In the genomic region with DNA sequence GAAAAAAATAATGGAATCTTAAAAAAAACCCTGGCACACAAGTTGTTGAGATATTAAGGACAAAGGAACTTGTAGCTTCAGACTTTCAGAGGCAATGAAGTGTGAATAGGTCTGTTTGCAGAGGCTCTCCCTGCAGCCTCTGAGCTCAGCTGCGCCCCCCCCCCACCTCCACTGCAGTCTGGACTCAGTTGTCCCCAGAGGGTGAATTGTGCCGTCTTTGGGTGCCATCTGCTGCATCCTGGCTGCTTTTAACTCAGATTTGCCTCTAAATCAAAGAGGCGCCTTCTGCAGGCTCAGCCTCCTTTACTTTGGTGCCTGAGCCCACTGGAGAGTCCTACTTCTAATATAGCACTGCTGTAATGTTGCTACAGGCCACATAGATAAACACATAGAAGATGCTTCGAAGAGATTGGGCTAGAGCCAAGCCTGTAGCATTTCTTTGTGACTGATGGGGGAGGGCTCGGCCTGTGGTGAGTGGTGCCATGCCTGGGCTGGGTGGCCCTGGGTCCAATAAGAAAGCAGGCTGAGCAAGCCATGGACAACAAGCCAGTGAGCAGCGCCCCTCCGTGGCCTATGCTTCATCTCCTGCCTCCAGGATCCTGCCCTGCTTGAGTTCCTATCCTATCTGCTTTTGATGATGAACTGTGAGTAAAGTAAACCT, we compare ENCODE assay signal across 21 mouse cellular contexts. TPM values are rescaled to one million over a fixed set of nuclear protein-coding genes. Genes with fewer than 3 reads are reported as not detected.
DNase-seq lines count a peak whose midpoint lies in the region; ATAC-seq and TF ChIP-seq lines count a peak whose summit lies in the region.
"Had no signal": no experiment of that assay in that cellular context is flagged by ENCODE, and none has a peak within 500 bp of the region (broad histone marks: within the 10 kb centered on the region; RNA-seq: fewer than 3 reads in every experiment).

No protein-coding gene starts in this region.

- peak; percentile 54; the same call in 1 of the 2 replicates for ATAC-seq in forebrain, embryonic 14.5 days
- ATAC-seq: activated CD4-positive, CD25-positive, alpha-beta regulatory T cell, adult 4 months; inflammation-experienced regulatory T-cells, adult 6 months had no signal

- no peak overlapping the region for H3K9ac ChIP-seq in forebrain, embryonic 14.5 days (ENCODE audit: low read length)
- H3K9ac ChIP-seq: embryonic facial prominence, embryonic 12.5 days; kidney, embryonic 15.5 days; lung, embryonic 15.5 days had no signal

- H3K27me3 ChIP-seq in forebrain, embryonic 14.5 days (replicated peaks; ENCODE audit: control insufficient read depth, insufficient read depth, low read length), result no peaks in the 10 kb centered on the region
- no peaks in the 10 kb centered on the region for H3K27me3 ChIP-seq in forebrain, embryonic 10.5 days (ENCODE audit: poor library complexity, severe bottlenecking)
- H3K27me3 ChIP-seq: embryonic facial prominence, embryonic 12.5 days; kidney, embryonic 15.5 days; lung, embryonic 15.5 days had no signal

- H3K4me2 ChIP-seq in forebrain, embryonic 14.5 days (ENCODE audit: low read length), result no peak overlapping the region
- H3K4me2 ChIP-seq: embryonic facial prominence, embryonic 12.5 days; kidney, embryonic 15.5 days; liver, embryonic 11.5 days; lung, embryonic 15.5 days had no signal

- no peaks in the 10 kb centered on the region for H3K4me1 ChIP-seq in forebrain, embryonic 14.5 days (ENCODE audit: control insufficient read depth, insufficient read depth, low read length)
- peaks cover 4% of the 10 kb centered on the region; the same call in 1 of the 2 replicates for H3K4me1 ChIP-seq in forebrain, embryonic 10.5 days
- H3K4me1 ChIP-seq: embryonic facial prominence, embryonic 12.5 days; kidney, embryonic 15.5 days; lung, embryonic 15.5 days had no signal

- WGBS in forebrain, embryonic 14.5 days, result 66% methylated on average over 7 of the region's 7 CpGs
- WGBS in forebrain, embryonic 10.5 days, result 73% methylated on average over 7 of the region's 7 CpGs

- no peak overlapping the region for H3K4me3 ChIP-seq in forebrain, embryonic 14.5 days (ENCODE audit: low read depth, low read length)
- no peak overlapping the region for H3K4me3 ChIP-seq in forebrain, embryonic 10.5 days
- H3K4me3 ChIP-seq in left cerebral cortex, adult 2 months, result no peak overlapping the region
- H3K4me3 ChIP-seq: embryonic facial prominence, embryonic 12.5 days; kidney, embryonic 15.5 days; lung, embryonic 15.5 days had no signal

- no peaks in the 10 kb centered on the region for H3K9me3 ChIP-seq in forebrain, embryonic 14.5 days (replicated peaks; ENCODE audit: control insufficient read depth, low read length)
- no peaks in the 10 kb centered on the region for H3K9me3 ChIP-seq in forebrain, embryonic 10.5 days
- H3K9me3 ChIP-seq: embryonic facial prominence, embryonic 12.5 days; kidney, embryonic 15.5 days; lung, embryonic 15.5 days had no signal

- DNase-seq in forebrain, embryonic 14.5 days (ENCODE audit: low spot score), result peak; percentile 25
- DNase-seq in forebrain, embryonic 10.5 days (ENCODE audit: extremely low spot score, low spot score), result no peak
- peak; percentile 58 for DNase-seq in left cerebral cortex, postnatal 4 days
- no peak for DNase-seq in left cerebral cortex, adult 2 months (ENCODE audit: extremely low spot score in 1 of 2, low spot score in 2 of 2)
- DNase-seq in retina, postnatal 1 day, result peak; percentile 48
- no peak for DNase-seq in retina, embryonic 14.5 days (ENCODE audit: low spot score)
- peak; percentile 6 for DNase-seq in telencephalon, adult 2 months (ENCODE audit: low read depth, low spot score)
- DNase-seq in spleen, postnatal 36 days (ENCODE audit: low spot score in 2 of 2), result no peak
- DNase-seq: right cerebral cortex, postnatal 25 days; thymus, adult 18-20 months had no signal

- intact Hi-C loops in left cerebral cortex, postnatal 4 days (cut with DNase I), result no loop called here
- intact Hi-C loops in left cerebral cortex, adult 2 months (cut with DNase I), result no loop called here

- no peak for TF ChIP-seq CTCF in left cerebral cortex, adult 2 months (IDR thresholded peaks at IDR 0.05)

- no peak overlapping the region for H3K27ac ChIP-seq in forebrain, embryonic 14.5 days (ENCODE audit: low read depth, low read length)
- no peak overlapping the region for H3K27ac ChIP-seq in forebrain, embryonic 10.5 days
- H3K27ac ChIP-seq in left cerebral cortex, adult 2 months, result no peak overlapping the region
- H3K27ac ChIP-seq: embryonic facial prominence, embryonic 12.5 days; kidney, embryonic 15.5 days; lung, embryonic 15.5 days had no signal

- H3K36me3 ChIP-seq in forebrain, embryonic 14.5 days (ENCODE audit: control insufficient read depth, insufficient read depth, low read length), result no peaks in the 10 kb centered on the region
- H3K36me3 ChIP-seq in forebrain, embryonic 10.5 days (replicated peaks), result no peaks in the 10 kb centered on the region
- H3K36me3 ChIP-seq: embryonic facial prominence, embryonic 12.5 days; kidney, embryonic 15.5 days; lung, embryonic 15.5 days had no signal

RNA-seq across cellular contexts. Expression of a gene that starts 21.3 kb away (rescaled TPM):
- polyA plus RNA-seq in forebrain, embryonic 14.5 days (2014; fragmentation: Nextera tagmentation; extraction: Ambion mirVana), result 5.9 and 6.8 TPM in 2 replicates
- 9.8 and 10.2 TPM in 2 replicates for polyA plus RNA-seq in forebrain, embryonic 10.5 days (2016; fragmentation: Nextera tagmentation; extraction: Ambion mirVana)
- 1 to 10 TPM; 5.9 to 6.3 TPM for total RNA-seq in left cerebral cortex, postnatal 4 days (2021)
- total RNA-seq in left cerebral cortex, adult 2 months (2021), result 1 to 10 TPM; 5.5 to 6.0 TPM

RNA-seq across cellular contexts. Expression of a gene that starts 21.5 kb away (rescaled TPM):
- polyA plus RNA-seq in forebrain, embryonic 14.5 days (2014; fragmentation: Nextera tagmentation; extraction: Ambion mirVana), result 1.6 and 2.0 TPM in 2 replicates
- 2.4 and 2.7 TPM in 2 replicates for polyA plus RNA-seq in forebrain, embryonic 10.5 days (2016; fragmentation: Nextera tagmentation; extraction: Ambion mirVana)
- 1 to 10 TPM; 2.8 to 3.6 TPM for total RNA-seq in left cerebral cortex, postnatal 4 days (2021)
- total RNA-seq in left cerebral cortex, adult 2 months (2021), result 10 to 100 TPM in 1 of 2 experiments, 1 to 10 TPM in 1; 9.3 to 11.6 TPM

RNA-seq across cellular contexts. Expression of a gene that starts 57.1 kb away (rescaled TPM):
- polyA plus RNA-seq in forebrain, embryonic 14.5 days (2014; fragmentation: Nextera tagmentation; extraction: Ambion mirVana), result 0.36 and 0.52 TPM in 2 replicates
- polyA plus RNA-seq in forebrain, embryonic 10.5 days (2016; fragmentation: Nextera tagmentation; extraction: Ambion mirVana), result 0.36 and 0.80 TPM in 2 replicates
- 1 to 10 TPM; 1.6 to 2.3 TPM for total RNA-seq in left cerebral cortex, postnatal 4 days (2021)
- 1 to 10 TPM; 4.2 to 4.4 TPM for total RNA-seq in left cerebral cortex, adult 2 months (2021)

RNA-seq across cellular contexts. Expression of a gene that starts 58.6 kb away (rescaled TPM):
- not detected in 2 replicates for polyA plus RNA-seq in forebrain, embryonic 14.5 days (2014; fragmentation: Nextera tagmentation; extraction: Ambion mirVana)
- not detected in 2 replicates for polyA plus RNA-seq in forebrain, embryonic 10.5 days (2016; fragmentation: Nextera tagmentation; extraction: Ambion mirVana)
- total RNA-seq in left cerebral cortex, postnatal 4 days (2021), result not detected
- under 1 TPM in 1 of 2 experiments, not detected in 1; 0.14 TPM for total RNA-seq in left cerebral cortex, adult 2 months (2021)
- total RNA-seq: adrenal gland, postnatal 4 days; common myeloid progenitor, adult 5-6 weeks; gastrocnemius, adult 18-20 months; heart, adult 8-10 months had no signal
- polyA plus RNA-seq: embryonic facial prominence, embryonic 12.5 days; heart, postnatal 0 days; kidney, embryonic 15.5 days; liver, embryonic 11.5 days; lung, embryonic 15.5 days had no signal

Comparison
In these comparisons a context has a peak if more than half of its experiments do, and no peak if none do; other contexts are left out.
1. DNase-seq: peak in forebrain, embryonic 14.5 days (single experiment), left cerebral cortex, postnatal 4 days (single experiment), retina, postnatal 1 day (single experiment) and telencephalon, adult 2 months (single experiment); none in forebrain, embryonic 10.5 days (single experiment), left cerebral cortex, adult 2 months (0 of 2), retina, embryonic 14.5 days (single experiment) and spleen, postnatal 36 days (0 of 2).